Mouse (Mus musculus) intestine, embryonic 16.5 days (tissue): ENCODE results near the gene Pld5. TPM values are rescaled to one million over a fixed set of nuclear protein-coding genes. Genes with fewer than 3 reads are reported as not detected.
A peak's percentile ranks its signal among the peaks of the same experiment; 100 is the strongest.

Experiments used
- ATAC-seq: fragments of 200-750 bp; cut with Nextera tagmentation; 2 replicates; pipeline ENCODE4 v1.8.0; 2017; ENCODE audit warnings: moderate TSS enrichment, moderate library complexity
- H3K27ac ChIP-seq: fragments of 300-500 bp; sonication (generic); 2 replicates; pipeline ENCODE4 v1.5.1; 2014; ENCODE audit warnings: mild to moderate bottlenecking, low read length
- H3K27me3 ChIP-seq: fragments of 300-500 bp; sonication (generic); replicated peaks from 2 replicates; pipeline ENCODE4 v1.6.1; 2014; ENCODE audit warnings: low read length, control low read depth, mixed read lengths; ENCODE audit not compliant: control insufficient read depth, insufficient read depth
- H3K36me3 ChIP-seq: fragments of 300-500 bp; sonication (generic); 2 replicates; pipeline ENCODE4 v1.6.1; 2014; ENCODE audit warnings: low read length, control low read depth; ENCODE audit not compliant: control insufficient read depth, insufficient read depth
- H3K4me1 ChIP-seq: fragments of 300-500 bp; sonication (generic); 2 replicates; pipeline ENCODE4 v1.6.1; 2014; ENCODE audit warnings: low read length, control low read depth, mixed read lengths; ENCODE audit not compliant: control insufficient read depth, insufficient read depth
- H3K4me2 ChIP-seq: fragments of 300-500 bp; sonication (generic); 2 replicates; pipeline ENCODE4 v1.6.1; 2014; ENCODE audit warnings: low read depth, low read length, control low read depth
- H3K4me3 ChIP-seq: fragments of 300-500 bp; sonication (generic); 2 replicates; pipeline ENCODE4 v1.5.1; 2014; ENCODE audit warnings: mild to moderate bottlenecking, low read length
- H3K9ac ChIP-seq: fragments of 300-500 bp; sonication (generic); 2 replicates; pipeline ENCODE4 v1.6.1; 2014; ENCODE audit warnings: low read depth, low read length
- H3K9me3 ChIP-seq: fragments of 300-500 bp; sonication (generic); 2 replicates; pipeline ENCODE4 v1.6.1; 2016; ENCODE audit warnings: low read length, control low read depth; ENCODE audit not compliant: control insufficient read depth
- WGBS: fragments of 180-500 bp; shearing (Covaris S2); extraction: QIAGEN DNeasy Blood & Tissue Kit; methylation state at CpG from one replicate; pipeline ENCODE4 v1.1.7; 2014; 5-methylcytosine and 5-hydroxymethylcytosine counted together
- polyA plus RNA-seq: library from polyadenylated mRNA; unstranded; fragments of >200 nt; fragmentation: Nextera tagmentation; extraction: Ambion mirVana; gene quantifications from 2 replicates; pipeline ENCODE4 v1.2.1, GENCODE M21; 2015

The Pld5 gene
- polyA plus RNA-seq, 1 experiment from 2014 or later = 0.60 TPM

GRCm38 (mm10) chr1:175950851-175951250 is 324.3 kb downstream of the Pld5 start:
- ATAC-seq = no peak
- Histone ChIP-seq H3K4me1 (no peaks in the 10 kb centered on the region), H3K27me3 (no peaks in the 10 kb centered on the region), H3K4me3 (no peak overlapping the region), H3K9ac (no peak overlapping the region), H3K4me2 (no peak overlapping the region), H3K36me3 (no peaks in the 10 kb centered on the region), H3K27ac (no peak overlapping the region), H3K9me3 (no peaks in the 10 kb centered on the region)
- WGBS = 79% methylated on average over 2 of the region's 2 CpGs

GRCm38 (mm10) chr1:175950421-175950820 is 324.7 kb downstream of the Pld5 start:
- no peaks in the 10 kb centered on the region for H3K27me3 ChIP-seq
- H3K27ac ChIP-seq = no peak overlapping the region
- no peaks in the 10 kb centered on the region for H3K36me3 ChIP-seq
- no peak overlapping the region for H3K9ac ChIP-seq
- no peak overlapping the region for H3K4me2 ChIP-seq
- 81% methylated on average over 3 of the region's 3 CpGs for WGBS
- no peak for ATAC-seq
- H3K4me3 ChIP-seq = no peak overlapping the region
- H3K9me3 ChIP-seq = no peaks in the 10 kb centered on the region
- no peaks in the 10 kb centered on the region for H3K4me1 ChIP-seq

- Histone ChIP-seq H3K9ac (no peak overlapping the region), H3K4me1 (no peaks in the 10 kb centered on the region), H3K27me3 (no peaks in the 10 kb centered on the region), H3K27ac (no peak overlapping the region), H3K9me3 (no peaks in the 10 kb centered on the region), H3K4me2 (no peak overlapping the region), H3K4me3 (no peak overlapping the region), H3K36me3 (no peaks in the 10 kb centered on the region)
- 63% methylated on average over 4 of the region's 4 CpGs for WGBS
- ATAC-seq = no peak
Measured at GRCm38 (mm10) chr1:175946718-175947315, 328.3 kb downstream of the Pld5 start.

GRCm38 (mm10) chr1:175943168-175943567 is 331.9 kb downstream of the Pld5 start:
- Histone ChIP-seq H3K36me3 (no peaks in the 10 kb centered on the region), H3K27me3 (no peaks in the 10 kb centered on the region), H3K4me2 (no peak overlapping the region), H3K27ac (no peak overlapping the region), H3K9ac (no peak overlapping the region), H3K4me3 (no peak overlapping the region), H3K9me3 (no peaks in the 10 kb centered on the region), H3K4me1 (no peaks in the 10 kb centered on the region)
- no peak for ATAC-seq
- WGBS = 92% methylated on average over 7 of the region's 7 CpGs

GRCm38 (mm10) chr1:175938731-175939130 is 336.4 kb downstream of the Pld5 start:
- Histone ChIP-seq H3K4me2 (no peak overlapping the region), H3K27ac (no peak overlapping the region), H3K9ac (no peak overlapping the region), H3K36me3 (no peaks in the 10 kb centered on the region), H3K9me3 (no peaks in the 10 kb centered on the region), H3K4me1 (no peaks in the 10 kb centered on the region), H3K4me3 (no peak overlapping the region), H3K27me3 (no peaks in the 10 kb centered on the region)
- 77% methylated on average over 3 of the region's 3 CpGs for WGBS
- ATAC-seq = no peak

- no peak overlapping the region for H3K27ac ChIP-seq
- ATAC-seq = peak; percentile 79
- H3K4me3 ChIP-seq = 0 out of 2 replicates have a peak overlapping the region, but pooled peaks have one; percentile 7
- peak overlapping the region; percentile 21; the same call in 1 of the 2 replicates for H3K9ac ChIP-seq
- H3K4me1 ChIP-seq = no peaks in the 10 kb centered on the region
- no peaks in the 10 kb centered on the region for H3K9me3 ChIP-seq
- H3K36me3 ChIP-seq = no peaks in the 10 kb centered on the region
- H3K27me3 ChIP-seq = no peaks in the 10 kb centered on the region
- H3K4me2 ChIP-seq = 0 out of 2 replicates have a peak overlapping the region, but pooled peaks have one; percentile 11
- WGBS = 10% methylated on average over 11 of the region's 11 CpGs
Measured at GRCm38 (mm10) chr1:175936282-175936737, 338.8 kb downstream of the Pld5 start.

- 86% methylated on average over 5 of the region's 5 CpGs for whole genome bisulfite sequencing
- Histone ChIP-seq H3K27ac (no peak overlapping the region), H3K4me3 (no peak overlapping the region), H3K9me3 (no peaks in the 10 kb centered on the region), H3K4me2 (no peak overlapping the region), H3K36me3 (no peaks in the 10 kb centered on the region), H3K9ac (no peak overlapping the region), H3K27me3 (no peaks in the 10 kb centered on the region), H3K4me1 (no peaks in the 10 kb centered on the region)
- no peak for ATAC-seq
Measured at GRCm38 (mm10) chr1:175931391-175931790, 343.7 kb downstream of the Pld5 start.

- H3K4me3 ChIP-seq = no peak overlapping the region
- H3K9me3 ChIP-seq = no peaks in the 10 kb centered on the region
- H3K9ac ChIP-seq = no peak overlapping the region
- H3K4me2 ChIP-seq = no peak overlapping the region
- H3K27me3 ChIP-seq = no peaks in the 10 kb centered on the region
- no peaks in the 10 kb centered on the region for H3K36me3 ChIP-seq
- no peak overlapping the region for H3K27ac ChIP-seq
- 0 out of 2 replicates have a peak, but pooled peaks have one; percentile 33 for ATAC-seq
- WGBS = 52% methylated on average over 7 of the region's 7 CpGs
- H3K4me1 ChIP-seq = no peaks in the 10 kb centered on the region
Measured at GRCm38 (mm10) chr1:175923848-175924787, 351.0 kb downstream of the Pld5 start.

- Histone ChIP-seq H3K27ac (no peak overlapping the region), H3K4me3 (no peak overlapping the region), H3K4me1 (no peaks in the 10 kb centered on the region), H3K9me3 (no peaks in the 10 kb centered on the region), H3K4me2 (no peak overlapping the region), H3K27me3 (no peaks in the 10 kb centered on the region), H3K9ac (no peak overlapping the region), H3K36me3 (no peaks in the 10 kb centered on the region)
- ATAC-seq = no peak
- WGBS = 92% methylated on average over 8 of the region's 8 CpGs
Measured at GRCm38 (mm10) chr1:175921091-175921490, 354.0 kb downstream of the Pld5 start.
